Mouse (Mus musculus) CD4-positive, CD25-positive, alpha-beta regulatory T cell, adult 4 months (primary cell): Measurements from ENCODE around the gene Alcam. TPM values are rescaled to one million over a fixed set of nuclear protein-coding genes. Genes with fewer than 3 reads are reported as not detected.

ENCODE experiments used
- ATAC-seq: one replicate; pipeline ENCODE4 v1.8.0; 2017
- polyA plus RNA-seq, 2 experiments: library from polyadenylated mRNA; unstranded; fragments of 100-300 nt; shearing (Covaris generic); gene quantifications; one replicate each; pipeline ENCODE4 v1.2.1; 2017

Alcam gene
- polyA plus RNA-seq, 2 experiments from 2014 or later, result 3.6 to 8.8 TPM

DNA sequence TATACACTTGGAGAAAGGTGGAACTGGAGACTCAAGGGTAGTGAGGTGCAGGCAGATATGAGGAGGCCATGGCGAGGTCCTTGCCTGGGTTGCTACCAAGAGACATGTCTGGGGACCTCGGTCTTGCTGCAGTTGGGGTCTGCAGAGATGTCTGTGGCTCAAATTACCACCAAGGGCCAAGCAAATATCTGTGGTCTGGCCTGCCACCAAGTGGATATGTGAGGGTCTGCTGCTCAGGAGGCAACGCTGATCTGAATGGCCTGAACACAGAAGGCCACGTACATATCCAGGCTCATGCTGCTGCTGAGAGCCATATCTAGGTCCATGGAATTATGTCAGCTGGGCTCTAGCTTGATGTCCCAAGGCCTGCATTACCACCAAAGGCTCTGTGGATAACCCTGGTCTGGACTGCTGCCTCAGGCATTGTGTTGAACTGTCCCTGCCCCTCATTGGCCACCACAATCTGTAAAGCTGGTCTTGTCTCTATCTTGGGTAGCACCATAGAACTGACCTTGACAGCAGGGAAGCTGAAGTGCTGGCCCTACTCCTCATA, 210.4 kb downstream of the Alcam start:
- no peak for ATAC-seq

DNA sequence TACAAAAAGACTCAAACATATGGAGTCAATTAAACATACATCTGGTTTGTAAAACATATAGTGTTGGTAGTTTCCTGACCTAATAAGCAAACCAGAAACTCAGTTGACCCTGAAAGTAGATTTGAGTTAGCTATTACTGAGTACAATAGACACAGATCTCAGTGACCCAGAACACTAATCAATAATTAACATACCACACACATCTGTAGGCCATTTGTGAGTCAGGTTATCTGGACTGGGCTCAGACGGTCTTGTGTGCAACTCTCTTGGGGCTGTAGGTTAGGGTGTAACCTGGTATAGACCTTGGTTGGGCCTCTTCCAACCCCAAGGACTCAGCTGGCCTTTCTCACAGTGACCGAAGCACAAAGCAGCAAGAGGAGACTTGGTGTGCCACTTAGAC, 211.7 kb downstream of the Alcam start:
- no peak for ATAC-seq

DNA sequence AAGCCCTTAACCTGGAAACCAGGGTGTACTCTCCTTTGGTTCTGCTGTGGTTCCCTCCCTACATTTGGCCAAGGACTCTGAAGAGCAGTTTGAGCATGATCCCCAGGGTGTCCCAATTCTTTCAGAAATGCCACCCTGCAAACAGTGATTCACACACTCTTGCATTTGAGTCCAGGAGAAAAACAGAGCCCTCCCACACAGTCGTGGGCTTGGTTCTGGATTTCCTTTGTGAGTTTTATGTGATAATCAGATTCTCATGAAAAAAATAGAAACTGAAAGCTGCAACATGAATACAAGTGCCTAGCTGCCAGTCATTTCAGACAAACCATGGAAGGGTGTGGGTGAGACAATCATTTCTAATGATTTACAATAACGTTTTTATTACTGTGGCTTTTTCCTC, 223.9 kb downstream of the Alcam start:
- ATAC-seq, result peak; percentile 49

DNA sequence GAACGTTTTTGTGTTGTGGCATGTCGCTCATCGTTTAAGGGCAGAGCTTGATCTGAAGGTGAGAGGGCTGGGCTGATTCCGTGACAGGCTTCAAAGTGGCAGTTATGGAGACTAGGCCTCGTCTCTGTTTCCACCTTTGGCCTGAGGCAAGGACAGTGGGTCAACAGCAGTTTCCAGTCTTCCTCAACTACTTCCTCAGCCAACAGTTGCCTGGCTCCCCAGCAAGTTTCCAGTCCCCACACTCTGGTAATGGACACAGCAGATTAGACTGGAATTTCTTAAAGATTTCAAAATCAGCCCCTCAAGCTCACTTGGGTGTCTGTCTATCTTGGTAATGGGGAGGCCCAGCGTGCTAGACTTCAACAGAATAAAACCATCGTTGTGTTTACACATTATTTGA, 224.4 kb downstream of the Alcam start:
- ATAC-seq, result no peak

DNA sequence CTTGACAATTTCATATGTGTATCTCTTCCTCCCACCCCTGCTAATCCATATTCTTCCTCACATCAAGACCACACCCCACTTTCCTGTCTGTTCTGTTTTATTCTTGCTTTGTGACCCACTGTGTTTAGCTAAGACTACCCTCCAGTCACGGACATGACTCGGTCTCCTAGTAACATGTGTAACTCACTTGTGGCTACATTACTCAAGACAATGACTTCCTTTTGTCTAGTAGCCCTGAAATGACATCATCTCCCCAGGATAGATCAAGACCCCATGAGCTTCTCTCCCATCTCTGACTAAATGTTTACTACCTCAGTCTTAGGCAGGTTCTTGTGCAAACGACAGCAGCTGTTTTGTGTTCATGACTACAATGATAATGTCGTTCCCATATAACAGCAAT, 231.0 kb downstream of the Alcam start:
- ATAC-seq, result no peak

DNA sequence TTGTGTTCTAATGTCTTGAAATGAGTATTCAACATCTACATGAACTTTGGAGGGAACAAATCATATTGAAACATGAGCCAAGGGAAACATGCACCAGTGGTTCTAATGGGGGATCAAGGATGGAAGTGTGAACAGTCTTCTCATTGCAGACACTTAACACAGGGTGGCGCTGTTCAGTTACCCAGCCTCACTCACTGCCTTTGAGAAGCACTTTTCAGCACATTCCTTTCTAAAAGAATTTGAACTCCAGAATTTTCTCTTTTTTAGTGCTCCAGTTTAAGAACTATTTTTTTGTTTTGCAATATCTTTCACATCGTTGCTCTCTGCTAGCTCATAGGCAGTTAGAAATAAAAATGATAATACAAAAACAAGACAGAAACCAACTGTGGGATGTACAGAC, 234.8 kb downstream of the Alcam start:
- peak; percentile 56 for ATAC-seq

DNA sequence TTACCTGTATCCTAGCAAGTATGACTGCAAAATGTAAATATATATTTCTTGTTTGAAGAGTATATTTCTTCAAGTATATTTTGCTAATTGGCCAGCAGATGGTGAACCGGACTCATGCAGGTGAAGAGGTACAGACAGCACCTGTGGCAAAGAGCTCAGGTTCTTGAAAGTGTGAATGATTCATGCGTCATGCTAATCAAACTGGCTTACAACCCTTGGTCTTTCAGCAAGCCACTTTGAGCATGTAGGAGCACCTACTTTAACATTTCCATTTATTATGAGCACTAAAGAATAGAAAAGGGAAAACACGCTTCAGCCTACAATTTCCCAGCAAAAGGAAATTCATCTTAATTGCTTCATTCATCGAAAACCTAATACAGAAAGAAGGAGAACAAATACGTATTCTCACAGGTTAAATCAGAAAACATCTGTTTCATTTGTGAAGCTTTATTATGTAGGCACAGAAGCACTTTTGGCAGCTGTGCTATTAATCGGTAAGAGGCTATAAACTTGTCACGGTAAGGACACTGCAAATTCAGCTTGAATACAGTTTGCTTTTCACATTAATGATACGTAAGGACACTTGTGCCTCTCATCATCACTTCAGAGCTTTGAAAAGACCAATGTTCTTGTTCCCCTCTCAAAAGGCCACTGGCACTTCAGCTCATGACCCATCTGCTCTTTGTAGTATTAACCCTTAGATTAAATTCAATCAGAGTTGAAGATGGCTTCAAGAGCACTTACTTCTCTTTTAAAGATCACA, 242.8 kb downstream of the Alcam start:
- ATAC-seq, result no peak

DNA sequence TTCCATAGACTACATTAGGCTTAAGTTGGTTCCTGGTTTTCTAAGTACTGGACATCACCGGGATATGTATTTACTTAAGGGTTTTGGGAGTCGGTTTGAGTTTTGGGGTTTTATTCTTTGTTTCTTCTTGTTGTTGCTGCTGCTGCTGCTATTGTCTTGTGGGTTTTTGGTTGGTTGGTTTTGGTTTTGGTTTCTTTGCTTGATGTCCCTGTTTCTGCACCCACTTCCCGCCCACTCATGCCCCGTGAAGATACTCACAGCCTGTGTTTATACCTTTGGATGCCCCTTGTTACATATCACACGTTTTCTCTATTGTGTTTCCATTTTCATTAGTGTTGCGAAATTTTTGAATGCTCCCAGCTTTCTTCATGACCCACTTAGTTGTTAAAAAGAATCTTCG, 253.8 kb downstream of the Alcam start:
- peak; percentile 94 for ATAC-seq
